In the genomic region with DNA sequence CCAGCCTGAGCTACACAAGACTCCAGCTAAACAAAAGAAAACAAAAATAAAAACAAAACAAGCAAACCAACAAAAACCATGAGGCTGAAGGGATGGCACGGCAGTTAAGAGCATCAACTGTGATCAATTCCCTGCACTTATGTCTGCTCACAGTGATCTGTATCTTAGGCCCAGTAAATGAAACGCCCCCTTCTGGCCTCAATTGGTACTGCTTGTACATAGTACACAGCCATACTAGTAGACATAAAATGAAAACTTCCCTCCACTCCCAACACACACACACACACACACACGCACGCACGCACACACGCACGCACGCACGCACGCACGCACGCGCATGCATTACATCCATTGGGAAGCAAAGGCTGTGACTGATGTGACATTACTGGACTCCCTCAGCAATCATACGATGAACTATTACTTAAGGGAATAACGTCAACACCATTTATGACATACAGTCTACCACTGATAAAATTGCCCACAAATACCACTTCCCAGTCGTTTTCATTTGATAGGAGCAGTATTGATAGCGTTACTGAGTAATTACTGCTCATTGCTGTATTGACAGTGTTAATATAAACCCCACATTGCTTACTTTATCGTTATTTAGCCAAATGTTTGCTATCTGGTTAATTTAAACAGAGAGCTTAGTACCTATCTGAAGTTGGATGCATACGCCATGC, we compare ENCODE assay signal across 9 mouse cellular contexts.
A peak's percentile ranks its signal among the peaks of the same experiment; 100 is the strongest.
DNase-seq lines count a peak whose midpoint lies in the region; ATAC-seq and TF ChIP-seq lines count a peak whose summit lies in the region.
"Had no signal": no experiment of that assay in that cellular context is flagged by ENCODE, and none has a peak within 500 bp of the region (broad histone marks: within the 10 kb centered on the region; RNA-seq: fewer than 3 reads in every experiment).

No protein-coding gene starts in this region.

- H3K9ac ChIP-seq in midbrain, postnatal 0 days (replicated peaks; ENCODE audit: low read length, poor library complexity, severe bottlenecking), result no peak overlapping the region
- H3K9ac ChIP-seq in midbrain, embryonic 16.5 days (ENCODE audit: low read depth, low read length), result no peak overlapping the region
- H3K9ac ChIP-seq: heart, embryonic 13.5 days had no signal

- H3K4me3 ChIP-seq in gastrocnemius, adult 2 months, result no peak overlapping the region
- no peak overlapping the region for H3K4me3 ChIP-seq in midbrain, postnatal 0 days (ENCODE audit: low read depth, low read length)
- no peak overlapping the region for H3K4me3 ChIP-seq in midbrain, embryonic 16.5 days (ENCODE audit: low read depth, low read length)
- H3K4me3 ChIP-seq: heart, embryonic 13.5 days had no signal

- peak; percentile 42 for TF ChIP-seq CTCF in gastrocnemius, adult 2 months (IDR thresholded peaks at IDR 0.05)
- TF ChIP-seq CTCF in midbrain, postnatal 0 days (IDR thresholded peaks at IDR 0.05), result peak; percentile 61

- ATAC-seq in midbrain, postnatal 0 days (ENCODE audit: low FRiP score), result no peak
- no peak for ATAC-seq in midbrain, embryonic 16.5 days

- no peak overlapping the region for H3K4me2 ChIP-seq in midbrain, postnatal 0 days (ENCODE audit: low read depth, low read length, poor library complexity, severe bottlenecking)
- no peak overlapping the region for H3K4me2 ChIP-seq in midbrain, embryonic 16.5 days (ENCODE audit: low read length)
- H3K4me2 ChIP-seq: heart, embryonic 13.5 days had no signal

- intact Hi-C loops in gastrocnemius, adult 2 months (cut with DNase I), result no loop called here

- H3K9me3 ChIP-seq in midbrain, postnatal 0 days (ENCODE audit: low read length), result no peaks in the 10 kb centered on the region
- no peaks in the 10 kb centered on the region for H3K9me3 ChIP-seq in midbrain, embryonic 16.5 days (replicated peaks; ENCODE audit: control insufficient read depth, low read length, poor library complexity, severe bottlenecking)
- H3K9me3 ChIP-seq: heart, embryonic 13.5 days had no signal

- peaks cover 6% of the 10 kb centered on the region; the same call in 1 of the 2 replicates for H3K4me1 ChIP-seq in midbrain, postnatal 0 days (ENCODE audit: insufficient read depth, low read length)
- peaks cover 16% of the 10 kb centered on the region for H3K4me1 ChIP-seq in midbrain, embryonic 16.5 days (ENCODE audit: control insufficient read depth, insufficient read depth, low read length)

- no peak overlapping the region for H3K27ac ChIP-seq in gastrocnemius, adult 2 months
- H3K27ac ChIP-seq in midbrain, postnatal 0 days (ENCODE audit: low read depth, low read length), result no peak overlapping the region
- H3K27ac ChIP-seq in midbrain, embryonic 16.5 days (ENCODE audit: low read length), result no peak overlapping the region
- H3K27ac ChIP-seq: heart, embryonic 13.5 days had no signal

- H3K27me3 ChIP-seq in midbrain, postnatal 0 days (ENCODE audit: insufficient read depth, low read length), result no peaks in the 10 kb centered on the region
- no peaks in the 10 kb centered on the region for H3K27me3 ChIP-seq in midbrain, embryonic 16.5 days (ENCODE audit: control insufficient read depth, insufficient read depth, low read depth, low read length)
- H3K27me3 ChIP-seq: heart, embryonic 13.5 days had no signal

- no peaks in the 10 kb centered on the region for H3K36me3 ChIP-seq in midbrain, postnatal 0 days (ENCODE audit: insufficient read depth, low read length)
- H3K36me3 ChIP-seq in midbrain, embryonic 16.5 days (ENCODE audit: control insufficient read depth, insufficient read depth, low read length), result no peaks in the 10 kb centered on the region
- H3K36me3 ChIP-seq: heart, embryonic 13.5 days had no signal

- DNase-seq in gastrocnemius, adult 2 months, result no peak
- no peak for DNase-seq in gastrocnemius, postnatal 25 days
- no peak for DNase-seq in midbrain, postnatal 0 days (ENCODE audit: low spot score)
- DNase-seq in lung, postnatal 36 days, result peak; percentile 57
- DNase-seq in thymus, postnatal 36 days, result peak; percentile 24 to 41
- DNase-seq in right cerebral cortex, adult 18-20 months, result no peak
- no peak for DNase-seq in urinary bladder, postnatal 10 days (ENCODE audit: low spot score)

- WGBS in midbrain, postnatal 0 days, result 91% methylated on average over 19 of the region's 19 CpGs
- WGBS in midbrain, embryonic 16.5 days, result 92% methylated on average over 19 of the region's 19 CpGs

Comparison
In these comparisons a context has a peak if more than half of its experiments do, and no peak if none do; other contexts are left out.
1. DNase-seq: peak in lung, postnatal 36 days (single experiment) and thymus, postnatal 36 days (2 of 2); none in gastrocnemius, adult 2 months (single experiment), gastrocnemius, postnatal 25 days (single experiment), midbrain, postnatal 0 days (single experiment), right cerebral cortex, adult 18-20 months (single experiment) and urinary bladder, postnatal 10 days (single experiment).